Mouse (Mus musculus) ES-Bruce4 (cell line): ENCODE results near the gene Cmc2. TPM values are rescaled to one million over a fixed set of nuclear protein-coding genes. Genes with fewer than 3 reads are reported as not detected.
A peak's percentile ranks its signal among the peaks of the same experiment; 100 is the strongest.

Experiments used
- H3K27ac ChIP-seq: 2 replicates; pipeline ENCODE4 v1.5.1; 2012; ENCODE audit warnings: low read length, inconsistent platforms; ENCODE audit not compliant: insufficient read depth
- H3K27me3 ChIP-seq: 2 replicates; pipeline ENCODE4 v1.6.1; 2012; ENCODE audit warnings: mild to moderate bottlenecking, low read length, inconsistent platforms; ENCODE audit not compliant: control insufficient read depth, poor library complexity, insufficient read depth, severe bottlenecking
- H3K36me3 ChIP-seq: 2 replicates; pipeline ENCODE4 v1.6.1; 2012; ENCODE audit warnings: inconsistent platforms, mild to moderate bottlenecking, low read length, moderate library complexity; ENCODE audit not compliant: control insufficient read depth, poor library complexity, insufficient read depth, severe bottlenecking
- H3K4me1 ChIP-seq: one replicate; pipeline ENCODE4 v1.8.1; 2011; ENCODE audit warnings: low read length; ENCODE audit not compliant: control insufficient read depth, insufficient read depth
- H3K4me3 ChIP-seq: 2 replicates; pipeline ENCODE4 v1.5.1; 2011; ENCODE audit warnings: low read depth, mild to moderate bottlenecking, low read length
- H3K9ac ChIP-seq: 2 replicates; pipeline ENCODE4 v1.6.1; 2012; ENCODE audit warnings: low read depth, mild to moderate bottlenecking, inconsistent platforms; ENCODE audit not compliant: poor library complexity, severe bottlenecking
- H3K9me3 ChIP-seq: replicated peaks from 2 replicates; pipeline ENCODE4 v1.6.1; 2012; ENCODE audit warnings: mild to moderate bottlenecking, low read length, inconsistent platforms; ENCODE audit not compliant: control insufficient read depth, poor library complexity, insufficient read depth, severe bottlenecking
- CTCF ChIP-seq: IDR thresholded peaks from one replicate; pipeline ENCODE4 v1.8.1; 2011; ENCODE audit warnings: low read depth, low read length
- EP300 ChIP-seq: IDR thresholded peaks from 2 replicates; pipeline ENCODE4 v1.6.1; 2011; ENCODE audit warnings: low read depth, low read length; ENCODE audit not compliant: insufficient read depth
- POLR2A ChIP-seq: IDR thresholded peaks from one replicate; pipeline ENCODE4 v1.8.1; 2011; ENCODE audit warnings: low read length; ENCODE audit not compliant: insufficient read depth
- polyA plus RNA-seq: library from polyadenylated mRNA; stranded (reverse); fragments of >200 nt; gene quantifications from 2 replicates; pipeline ENCODE4 v1.2.4, GENCODE M21; 2011; ENCODE audit warnings: low read depth; ENCODE audit not compliant: missing spikeins, insufficient read depth, insufficient read length

Cmc2 gene
- polyA plus RNA-seq, 1 experiment, result 23.0 TPM

DNA sequence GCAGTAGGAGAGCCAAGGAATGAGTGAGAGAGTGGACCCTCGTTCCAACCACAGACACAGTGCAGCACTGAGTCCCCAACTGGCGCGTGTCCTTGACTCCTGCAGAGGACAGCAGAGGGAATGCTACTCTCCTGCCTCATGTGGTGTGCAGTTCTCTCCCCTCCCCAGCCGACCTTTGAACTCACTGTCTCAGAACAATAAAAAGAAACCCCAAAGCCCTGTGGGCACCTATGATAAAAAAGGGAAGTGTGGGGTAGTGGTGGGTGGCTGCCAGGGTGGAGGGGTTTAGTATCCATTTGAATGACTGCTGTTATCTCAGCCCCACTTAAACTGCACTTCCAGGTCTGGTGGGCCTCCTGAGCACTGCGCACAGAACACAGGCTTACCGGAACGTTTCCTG, 26.3 kb upstream of the Cmc2 start:
- Histone ChIP-seq H3K9me3 (no peaks in the 10 kb centered on the region), H3K4me1 (peaks cover 3% of the 10 kb centered on the region), H3K9ac (no peak overlapping the region), H3K27ac (no peak overlapping the region), H3K4me3 (0 out of 2 replicates have a peak overlapping the region, but pooled peaks have one; percentile 8), H3K27me3 (no peaks in the 10 kb centered on the region), H3K36me3 (no peaks in the 10 kb centered on the region; the same call in 1 of the 2 replicates)
- no peak for TF ChIP-seq CTCF
- 0 out of 2 replicates have a peak, but pooled peaks have one; percentile 12 for TF ChIP-seq EP300

DNA sequence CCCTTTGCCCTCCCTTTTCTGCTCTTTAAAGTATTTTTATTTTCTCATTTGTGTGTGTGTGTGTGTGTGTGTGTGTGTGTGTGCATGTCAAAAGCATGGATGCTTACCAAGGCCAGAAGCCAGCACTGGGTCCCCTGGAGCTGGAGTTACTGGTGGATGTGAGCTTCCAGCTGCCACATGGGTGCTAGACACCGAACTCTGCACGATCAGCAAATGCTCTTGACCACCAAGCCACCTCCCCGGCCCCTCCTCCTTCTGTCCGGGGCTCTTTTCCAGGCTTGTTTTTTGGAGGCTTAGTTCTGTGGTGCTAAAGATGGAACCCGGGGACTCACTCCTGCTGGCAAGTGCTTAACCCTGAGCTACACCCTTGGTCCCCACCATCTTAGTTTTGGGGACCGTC, 25.6 kb upstream of the Cmc2 start:
- no peak for TF ChIP-seq POLR2A
- no peak for TF ChIP-seq EP300
- no peak for TF ChIP-seq CTCF
- H3K9ac ChIP-seq, result peak overlapping the region; percentile 22; the same call in 1 of the 2 replicates
- no peaks in the 10 kb centered on the region for H3K27me3 ChIP-seq
- H3K4me1 ChIP-seq, result peaks cover 3% of the 10 kb centered on the region
- H3K9me3 ChIP-seq, result no peaks in the 10 kb centered on the region
- peak overlapping the region; percentile 38 for H3K4me3 ChIP-seq
- H3K36me3 ChIP-seq, result no peaks in the 10 kb centered on the region
- no peak overlapping the region; the same call in 1 of the 2 replicates for H3K27ac ChIP-seq

DNA sequence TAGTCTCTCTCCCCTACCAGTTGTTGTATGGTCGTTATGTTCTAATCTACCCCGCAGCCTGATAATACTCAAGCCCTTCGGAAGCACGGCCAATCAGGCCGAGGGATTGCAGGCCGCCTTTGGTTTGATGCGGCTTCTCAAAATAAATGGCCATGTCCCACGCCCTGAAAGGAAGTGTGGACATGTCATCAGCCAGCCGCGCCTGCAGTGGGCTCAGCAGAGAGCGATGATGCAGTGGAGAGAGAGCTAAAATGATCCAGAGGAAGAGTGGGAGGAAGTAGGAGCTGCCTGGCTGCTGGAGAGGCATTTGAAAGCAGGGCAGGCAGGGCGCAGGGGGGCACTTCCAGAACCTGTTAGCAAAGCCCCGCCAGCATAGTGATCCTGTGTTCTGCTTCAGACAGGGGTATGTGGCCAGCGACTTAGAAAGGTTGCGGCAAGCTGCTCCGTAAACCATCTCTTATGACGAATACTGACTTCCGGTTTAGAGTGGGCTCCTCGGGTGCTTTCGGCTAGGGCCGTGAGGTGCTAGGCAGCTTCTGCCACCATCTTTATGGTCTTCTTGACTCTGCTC, 25.1 kb upstream of the Cmc2 start:
- Histone ChIP-seq H3K4me3 (peak overlapping the region; percentile 38), H3K9ac (peak overlapping the region; percentile 22; the same call in 1 of the 2 replicates), H3K27ac (peak overlapping the region; percentile 5; the same call in 1 of the 2 replicates), H3K4me1 (peaks cover 3% of the 10 kb centered on the region), H3K27me3 (no peaks in the 10 kb centered on the region), H3K36me3 (no peaks in the 10 kb centered on the region), H3K9me3 (no peaks in the 10 kb centered on the region)
- TF ChIP-seq CTCF, result no peak
- no peak for TF ChIP-seq POLR2A
- no peak for TF ChIP-seq EP300

DNA sequence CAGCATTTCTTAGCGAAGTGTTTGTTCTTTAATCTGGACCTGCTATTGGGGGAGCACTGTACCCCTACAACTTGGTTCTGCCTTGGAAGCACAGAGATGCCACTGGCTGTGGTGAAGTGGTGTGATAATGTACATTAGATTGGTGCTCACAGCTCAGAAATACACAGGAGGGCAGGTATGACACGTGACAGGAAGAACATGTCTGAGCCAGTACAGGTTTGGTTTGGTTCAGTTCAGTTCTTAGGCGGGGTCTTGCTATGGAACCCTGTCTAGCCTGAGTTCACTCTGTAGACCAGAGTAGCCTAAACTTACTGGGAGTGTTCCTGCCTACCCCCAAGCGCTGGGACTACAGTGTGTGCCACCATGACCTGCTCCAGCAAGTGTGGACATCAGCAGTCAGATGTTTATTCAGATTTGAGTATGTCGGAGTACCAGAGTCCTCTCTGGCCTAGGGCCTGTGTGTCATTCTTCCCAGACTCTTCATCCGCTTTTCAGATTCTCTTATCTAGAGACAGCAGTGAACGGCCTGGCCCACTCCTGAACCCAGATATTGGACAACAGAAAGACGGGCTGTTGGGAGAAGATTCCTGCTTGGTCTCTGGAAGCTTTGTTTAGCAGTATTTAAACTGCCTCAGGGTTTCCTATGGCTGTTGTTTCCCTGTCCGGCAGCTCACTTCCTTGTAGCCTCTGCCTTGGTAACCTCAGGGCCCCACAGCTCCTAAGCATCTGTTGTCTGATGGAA, 24.1 kb upstream of the Cmc2 start:
- Histone ChIP-seq H3K27me3 (no peaks in the 10 kb centered on the region), H3K9me3 (no peaks in the 10 kb centered on the region), H3K4me1 (peaks cover 3% of the 10 kb centered on the region), H3K27ac (peak overlapping the region; percentile 45; the same call in 1 of the 2 replicates), H3K9ac (peak overlapping the region; percentile 95), H3K4me3 (peak overlapping the region; percentile 25), H3K36me3 (no peaks in the 10 kb centered on the region)
- no peak for TF ChIP-seq EP300
- TF ChIP-seq CTCF, result no peak
- no peak for TF ChIP-seq POLR2A

DNA sequence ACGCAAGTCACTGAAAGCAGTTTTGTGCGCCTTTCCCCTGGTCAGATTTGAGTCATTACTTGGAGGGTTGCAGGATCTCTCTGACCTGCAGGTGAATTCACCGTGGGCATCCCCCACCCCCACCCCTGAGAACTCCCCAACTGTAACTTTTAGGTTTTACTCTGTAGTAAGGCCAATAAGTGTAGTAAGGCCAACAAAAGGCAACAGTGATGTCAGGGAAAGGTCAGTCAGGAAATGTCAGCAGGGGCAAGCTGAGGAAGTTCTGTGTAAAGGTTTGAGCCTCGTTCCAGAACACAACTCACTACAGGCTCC, 23.1 kb upstream of the Cmc2 start:
- no peak overlapping the region for H3K27ac ChIP-seq
- peaks cover 3% of the 10 kb centered on the region for H3K4me1 ChIP-seq
- H3K9me3 ChIP-seq, result no peaks in the 10 kb centered on the region
- no peaks in the 10 kb centered on the region for H3K36me3 ChIP-seq
- TF ChIP-seq CTCF (no peak), POLR2A (no peak), EP300 (no peak)
- peak overlapping the region; percentile 95 for H3K9ac ChIP-seq
- H3K27me3 ChIP-seq, result no peaks in the 10 kb centered on the region
- peak overlapping the region; percentile 97 for H3K4me3 ChIP-seq
